Mouse (Mus musculus) erythroblast, embryonic 14.5 days (primary cell): ENCODE measurements around the gene Marco.

ENCODE experiments used
- GATA1 ChIP-seq: IDR thresholded peaks from 2 replicates; pipeline ENCODE4 v1.6.1; 2012; ENCODE audit warnings: low read length, inconsistent platforms, mixed read lengths
- TAL1 ChIP-seq: IDR thresholded peaks from 3 replicates; pipeline ENCODE4 v1.6.1; 2012; ENCODE audit warnings: low read length, inconsistent platforms, mixed read lengths

GRCm38 (mm10) chr1:120443228-120443639 lies 61.6 kb downstream of the Marco start:
- TF ChIP-seq GATA1 (no peak), TAL1 (no peak)
